Mouse (Mus musculus) cerebellum, postnatal 36 days (tissue): ENCODE results near the gene Cpn2.
A peak's percentile ranks its signal among the peaks of the same experiment; 100 is the strongest.

Source experiments
- DNase-seq, 2 experiments: peaks; one replicate each; pipeline ENCODE4 v3.0.0; 2021 to 2022; ENCODE audit warnings: mixed read lengths in 2 of 2

The Cpn2 gene

GRCm38 (mm10) chr16:30278406-30278805, 11.1 kb upstream of the Cpn2 start:
- DNase-seq = no peak

- DNase-seq = no peak
Observed at GRCm38 (mm10) chr16:30275558-30276340, 8.4 kb upstream of the Cpn2 start.

DNA sequence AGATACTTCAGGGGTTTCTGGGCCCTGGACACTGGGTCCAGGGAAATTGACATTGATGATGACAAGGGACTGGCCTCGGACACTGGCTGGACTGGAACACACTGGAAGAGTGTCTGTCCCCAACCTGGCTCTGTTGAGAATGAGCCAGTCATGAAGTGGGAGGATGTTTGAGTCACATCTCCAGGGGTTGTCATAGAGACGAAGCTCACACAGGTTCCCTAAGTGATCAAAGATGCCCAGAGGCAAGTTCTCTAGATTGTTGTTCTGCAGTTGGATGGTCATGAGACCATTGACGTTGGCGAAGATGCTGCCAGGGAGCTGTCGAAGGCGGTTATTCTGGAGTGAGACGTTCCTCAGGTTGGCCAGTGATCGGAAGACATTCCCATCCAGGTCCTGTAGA, 5.8 kb upstream of the Cpn2 start:
- DNase-seq = no peak

DNA sequence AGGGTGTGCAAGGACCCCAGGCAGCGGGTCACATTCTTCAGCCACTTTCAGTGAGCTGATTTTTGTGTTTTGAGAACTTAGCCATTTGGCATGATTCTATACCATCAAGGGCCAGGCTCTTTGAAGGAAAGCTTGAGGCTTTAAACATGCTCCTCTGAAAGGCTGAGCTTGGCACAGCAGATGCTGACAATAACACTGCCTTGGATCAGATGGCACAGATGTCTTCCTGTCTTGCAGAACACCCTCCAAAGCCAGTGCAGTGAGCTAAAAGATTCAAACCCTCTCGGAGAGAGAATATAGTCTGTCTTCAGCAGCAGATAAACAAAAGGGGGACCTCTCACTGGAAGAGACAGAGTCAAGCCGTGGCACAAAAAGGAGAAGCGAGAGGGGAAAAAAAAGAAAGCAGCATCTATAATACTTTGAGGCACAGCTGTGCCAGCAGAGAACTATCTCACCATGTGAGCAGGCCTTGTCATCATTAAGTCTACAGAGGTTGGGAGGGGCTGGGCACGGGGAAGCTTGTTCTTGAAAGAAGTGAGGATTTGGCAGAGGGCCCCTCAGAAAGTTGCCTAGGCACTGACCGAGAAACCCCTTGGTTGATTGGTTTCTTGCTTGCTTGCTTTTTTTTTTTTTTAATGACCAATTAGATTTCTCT, 4.8 kb upstream of the Cpn2 start:
- no peak for DNase-seq

DNA sequence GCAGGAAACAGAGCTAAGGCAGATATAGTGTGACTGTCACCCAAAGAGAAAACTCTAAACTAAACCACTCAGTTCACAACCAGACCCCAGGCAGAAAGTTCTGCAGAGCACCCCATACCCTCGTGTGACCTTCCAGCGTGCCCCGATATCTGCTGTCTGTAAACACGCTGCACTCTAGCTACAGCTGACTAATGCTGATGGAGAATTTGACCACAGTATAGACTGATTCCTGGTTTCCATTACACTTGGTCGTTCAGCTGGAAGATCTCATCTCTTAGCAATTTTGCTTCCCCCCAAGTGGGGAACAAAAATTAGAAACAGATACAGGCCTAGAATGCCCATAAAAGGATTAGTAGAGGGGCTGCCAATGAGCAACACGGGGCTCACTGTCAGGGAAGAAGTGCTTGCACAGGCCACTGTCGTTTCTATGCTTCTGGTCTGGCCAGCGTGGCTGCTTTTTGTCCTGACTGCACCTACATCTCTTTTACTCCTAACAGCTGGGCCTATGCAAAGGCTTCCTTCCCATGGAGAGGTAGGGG, 4.0 kb upstream of the Cpn2 start:
- DNase-seq = no peak

GRCm38 (mm10) chr16:30266561-30266960, 738 bp downstream of the Cpn2 start:
- DNase-seq = no peak

DNA sequence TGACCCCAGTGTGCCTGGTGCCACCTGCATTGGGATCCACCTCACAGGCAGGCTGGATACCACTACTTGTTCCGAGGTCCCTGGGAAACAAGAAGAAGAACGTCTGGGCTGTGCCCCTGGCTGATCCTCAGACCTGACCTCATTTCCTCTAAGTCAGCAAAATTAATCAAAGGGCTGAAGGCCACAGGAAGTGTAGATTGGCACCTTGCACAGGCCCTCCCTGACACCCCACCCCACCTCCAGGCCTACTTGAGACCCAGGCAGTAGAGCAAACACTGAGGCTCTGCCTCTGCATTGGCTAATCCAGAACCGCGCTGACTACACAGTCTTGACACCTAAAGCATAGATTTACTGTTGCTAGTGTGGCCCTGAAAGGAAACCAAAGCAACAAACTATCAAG, 1.7 kb downstream of the Cpn2 start:
- no peak for DNase-seq

- DNase-seq = no peak
Observed at GRCm38 (mm10) chr16:30263156-30263555, 4.1 kb downstream of the Cpn2 start.

DNA sequence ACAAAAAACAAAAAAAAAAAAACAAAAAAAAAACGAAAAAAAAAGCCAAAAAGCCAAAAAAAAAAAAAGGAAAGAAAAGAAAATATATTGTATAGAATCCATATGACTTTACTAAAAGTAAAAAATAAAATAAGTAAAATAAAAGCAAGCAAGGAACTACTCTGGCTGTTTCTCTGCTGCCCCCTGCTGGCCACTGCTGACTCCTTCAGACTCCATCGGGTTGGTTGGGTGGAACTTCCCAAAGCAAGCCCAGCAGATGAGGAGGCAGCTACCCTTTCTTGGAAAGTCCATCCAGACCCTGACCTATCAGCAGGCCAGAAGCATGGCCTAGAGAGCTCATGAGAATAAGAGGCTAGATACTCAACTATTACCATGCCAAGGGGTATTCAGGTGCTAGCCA, 4.6 kb downstream of the Cpn2 start:
- DNase-seq = peak; percentile 67 to 72

GRCm38 (mm10) chr16:30262157-30262556, 5.1 kb downstream of the Cpn2 start:
- DNase-seq = no peak

GRCm38 (mm10) chr16:30261341-30261740, 6.0 kb downstream of the Cpn2 start:
- no peak for DNase-seq

DNA sequence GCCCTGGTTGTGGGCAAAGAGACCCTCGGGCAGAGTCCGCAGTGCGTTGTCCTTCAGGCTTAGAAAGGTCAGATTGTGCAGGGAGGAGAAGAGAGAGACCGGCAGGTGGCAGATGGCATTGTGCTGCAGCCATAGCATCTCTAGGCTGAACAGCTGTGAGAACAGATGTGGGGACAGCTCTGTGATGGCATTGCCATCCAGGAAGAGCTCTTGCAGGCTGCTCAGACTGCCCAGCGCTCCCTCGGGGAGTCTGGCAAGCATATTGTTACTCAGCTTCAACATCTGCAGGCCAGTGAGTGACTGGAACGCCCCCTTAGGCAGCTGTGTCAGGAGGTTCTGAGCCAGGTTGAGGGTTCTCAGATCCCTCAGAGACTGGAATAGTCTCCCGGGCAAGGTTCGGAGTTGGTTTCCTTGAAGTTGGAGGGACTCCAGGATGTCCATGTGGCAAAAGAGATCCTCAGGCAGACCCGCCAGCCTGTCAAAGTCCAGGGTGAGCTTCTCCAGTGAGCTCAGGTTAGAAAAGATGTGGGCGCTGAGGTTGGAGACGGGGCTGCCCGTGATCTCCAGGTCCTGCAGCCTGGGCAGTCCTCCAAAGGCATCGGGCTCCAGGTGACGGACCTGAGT, 7.2 kb downstream of the Cpn2 start:
- DNase-seq = no peak

DNA sequence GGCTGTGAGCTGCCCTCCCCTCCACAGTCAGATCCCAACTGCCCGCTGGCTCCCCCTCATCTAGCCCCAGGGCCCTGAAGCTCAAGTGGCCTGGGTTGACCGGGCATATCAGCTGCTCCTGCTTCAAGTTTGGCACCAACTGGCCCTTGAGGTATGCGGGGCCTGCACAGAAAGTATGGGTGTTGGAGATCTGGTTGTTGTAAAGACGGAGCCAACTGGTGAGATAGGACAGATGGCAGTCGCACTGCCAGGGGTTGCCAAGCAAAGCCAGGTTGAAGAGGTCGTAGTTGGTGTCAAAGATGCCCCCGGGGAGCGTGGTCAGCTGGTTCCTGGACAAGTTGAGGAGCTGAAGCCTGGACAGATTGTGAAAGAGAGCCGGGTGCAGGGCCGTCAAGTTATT, 7.9 kb downstream of the Cpn2 start:
- DNase-seq = no peak

DNA sequence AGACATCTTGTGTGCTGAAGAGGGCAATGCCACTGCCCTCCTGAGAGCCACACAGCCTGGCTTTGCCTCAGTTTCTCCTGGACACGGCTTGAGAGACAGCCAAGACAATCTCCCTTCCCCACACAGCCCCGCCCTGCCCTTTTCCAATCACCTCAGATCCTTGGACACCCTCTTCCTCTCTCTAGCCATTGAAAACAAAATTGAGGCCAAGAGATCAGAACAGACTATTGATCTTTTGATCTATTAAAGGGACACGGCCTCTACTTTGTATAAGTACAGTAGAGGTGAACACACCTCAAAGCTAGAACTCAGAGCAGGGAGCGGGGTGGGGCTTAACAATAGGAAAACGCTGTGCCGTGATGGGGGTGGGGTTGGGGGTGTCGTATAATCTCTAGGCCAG, 8.9 kb downstream of the Cpn2 start:
- DNase-seq = no peak

GRCm38 (mm10) chr16:30257718-30258117, 9.6 kb downstream of the Cpn2 start:
- no peak for DNase-seq

- no peak for DNase-seq
Observed at GRCm38 (mm10) chr16:30255061-30255460, 12.2 kb downstream of the Cpn2 start.

- no peak for DNase-seq
Observed at GRCm38 (mm10) chr16:30253900-30254299, 13.4 kb downstream of the Cpn2 start.

- DNase-seq = no peak
Observed at GRCm38 (mm10) chr16:30253374-30253773, 13.9 kb downstream of the Cpn2 start.

- DNase-seq = peak; percentile 30 to 31
Observed at GRCm38 (mm10) chr16:30252003-30252418, 15.3 kb downstream of the Cpn2 start.

GRCm38 (mm10) chr16:30244037-30244700, 23.1 kb downstream of the Cpn2 start:
- DNase-seq = no peak

- no peak for DNase-seq
Observed at GRCm38 (mm10) chr16:30241623-30242022, 25.7 kb downstream of the Cpn2 start.

- DNase-seq = no peak
Observed at GRCm38 (mm10) chr16:30238791-30239190, 28.5 kb downstream of the Cpn2 start.

DNA sequence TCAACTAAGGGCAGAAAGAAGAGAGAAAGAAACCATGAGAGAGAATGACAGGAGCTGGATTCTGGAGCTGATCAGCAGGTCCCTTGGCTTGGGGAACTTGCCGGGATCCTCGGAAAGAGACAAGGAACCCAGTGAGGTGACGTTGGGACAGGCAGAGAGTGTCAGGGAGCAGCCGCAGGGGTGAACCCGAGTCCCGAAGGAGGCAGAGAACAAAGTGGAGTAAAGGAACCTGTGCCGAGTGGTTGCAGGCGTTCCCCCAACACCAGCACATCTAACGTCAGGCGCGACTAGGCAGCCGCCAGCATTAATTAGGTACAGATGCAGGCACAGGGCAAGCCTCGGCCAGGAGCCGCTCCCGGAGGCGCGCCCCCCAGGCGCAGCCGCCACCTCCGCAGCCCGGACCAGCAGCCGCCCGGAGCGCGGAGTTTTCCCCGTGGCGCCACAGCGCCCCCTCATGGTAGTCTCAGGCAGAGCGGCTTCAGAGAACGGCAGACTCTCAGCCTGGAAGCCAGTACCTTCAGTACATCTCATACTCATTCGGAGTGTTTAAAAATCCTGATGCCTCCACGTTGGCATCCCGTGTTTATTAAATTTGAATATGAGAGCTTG, 31.1 kb downstream of the Cpn2 start:
- peak; percentile 86 to 88 for DNase-seq
